Mouse (Mus musculus): ENCODE measurements at regions not wholly inside any gene's neighbourhood (a gene's known extent, or its start where the extent isn't known, plus 50 kb on each side); places are given as distances from the start of the nearest gene placed in this dataset.
A peak's percentile ranks its signal among the peaks of the same experiment; 100 is the strongest.

DNA sequence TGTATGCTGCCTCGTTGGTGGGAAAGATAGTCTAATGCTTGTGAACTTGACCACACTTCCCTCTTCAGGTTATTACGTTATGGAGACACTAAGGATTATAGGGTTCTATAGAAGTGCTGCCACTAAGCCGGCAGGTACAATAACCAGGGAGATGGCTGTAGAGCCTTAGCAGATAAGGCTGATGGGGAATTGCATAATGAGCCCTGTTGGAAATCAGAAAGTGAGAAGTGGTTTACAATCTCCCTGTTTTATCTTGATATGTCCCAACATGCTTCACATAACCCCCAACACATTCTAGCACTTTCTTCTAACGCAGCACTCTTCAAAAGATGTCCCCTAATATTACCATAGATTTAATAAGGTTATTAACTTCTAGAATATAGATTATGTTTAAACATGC lies 241.2 kb downstream of the Hlx start:
- ATAC-seq (ENCODE audit: extremely low read depth, insufficient number of reproducible peaks, low FRiP score, poor library complexity, severe bottlenecking): no peak

DNA sequence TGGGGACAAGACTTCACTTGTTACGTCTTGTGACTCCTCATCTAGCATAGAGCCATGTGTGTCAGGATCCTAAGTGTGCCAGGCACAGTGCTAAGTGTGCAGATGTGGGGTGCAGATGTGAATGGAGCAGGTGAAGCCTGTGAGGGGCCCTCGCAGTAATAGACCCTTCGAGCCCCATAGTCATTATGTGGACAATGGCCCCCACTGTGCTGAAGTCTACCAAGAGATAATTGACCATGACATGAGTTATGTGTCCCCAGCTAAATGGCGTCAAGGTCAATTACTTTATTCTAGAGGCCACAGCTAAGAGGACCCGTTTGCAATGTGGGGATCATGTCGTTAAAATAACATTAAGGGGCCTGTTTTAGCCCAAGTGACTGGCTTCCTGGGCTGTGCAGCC lies 245.0 kb downstream of the Hlx start:
- no peak for ATAC-seq (ENCODE audit: extremely low read depth, insufficient number of reproducible peaks, low FRiP score, poor library complexity, severe bottlenecking)

DNA sequence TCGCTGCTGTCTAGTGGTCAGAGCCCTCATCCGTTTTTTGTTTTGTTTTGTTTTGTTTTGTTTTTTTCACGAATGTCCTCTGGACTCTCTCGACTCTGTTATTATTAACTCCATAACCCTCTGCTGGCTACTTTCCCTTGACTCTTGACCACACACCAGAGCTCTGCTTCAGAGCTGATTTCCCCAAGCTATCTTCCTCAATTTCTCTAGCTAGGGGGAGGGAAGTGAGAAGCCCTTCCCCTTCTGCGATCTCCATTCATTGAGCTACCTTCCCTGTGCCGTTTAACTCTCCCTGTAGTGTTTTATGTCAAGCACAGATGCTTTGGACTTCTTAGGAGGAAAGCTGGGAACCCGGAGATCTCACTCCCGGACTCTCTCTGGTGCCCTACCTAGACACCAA lies 247.6 kb downstream of the Hlx start:
- peak; percentile 31; the same call in 1 of the 2 replicates for ATAC-seq (ENCODE audit: extremely low read depth, insufficient number of reproducible peaks, low FRiP score, poor library complexity, severe bottlenecking)

DNA sequence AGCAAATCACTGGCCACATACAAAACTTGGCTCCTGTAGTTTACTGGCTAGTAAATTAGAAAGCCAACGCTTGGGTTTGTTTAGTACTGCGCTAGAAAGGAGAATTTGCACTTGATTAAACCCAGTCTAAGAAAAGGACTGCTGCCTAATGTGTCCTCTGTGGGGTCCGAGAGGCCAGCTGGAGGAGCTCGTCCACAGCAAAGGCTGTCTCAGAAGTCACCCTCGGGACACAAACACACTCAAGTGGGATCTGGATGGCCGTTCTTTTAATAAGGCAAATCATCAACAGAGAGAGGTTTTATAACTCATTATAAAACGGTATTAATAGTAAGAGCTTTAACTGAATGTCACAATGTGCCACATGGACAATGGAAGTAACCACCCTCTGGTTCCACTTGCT lies 249.0 kb downstream of the Hlx start:
- no peak for ATAC-seq (ENCODE audit: extremely low read depth, insufficient number of reproducible peaks, low FRiP score, poor library complexity, severe bottlenecking)

DNA sequence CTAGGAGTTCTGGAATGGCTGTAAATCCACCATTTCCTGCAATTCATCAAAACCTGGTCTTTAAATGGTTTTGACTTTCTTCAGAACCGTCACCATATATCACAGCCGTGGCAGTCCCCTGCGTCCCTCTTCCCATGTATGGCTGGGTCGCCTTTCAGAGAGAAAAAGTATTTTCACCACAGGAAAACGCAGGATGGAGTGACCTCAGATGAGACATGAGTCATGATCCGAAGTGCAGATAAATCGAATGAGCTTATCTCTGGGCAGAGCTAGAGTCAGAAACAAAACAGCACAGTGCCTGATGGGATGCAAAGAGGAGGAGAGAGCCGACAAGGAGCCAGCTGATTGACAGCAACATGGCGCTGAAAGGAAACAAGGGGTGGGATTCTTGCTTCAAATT lies 250.4 kb downstream of the Hlx start:
- ATAC-seq (ENCODE audit: extremely low read depth, insufficient number of reproducible peaks, low FRiP score, poor library complexity, severe bottlenecking): no peak

DNA sequence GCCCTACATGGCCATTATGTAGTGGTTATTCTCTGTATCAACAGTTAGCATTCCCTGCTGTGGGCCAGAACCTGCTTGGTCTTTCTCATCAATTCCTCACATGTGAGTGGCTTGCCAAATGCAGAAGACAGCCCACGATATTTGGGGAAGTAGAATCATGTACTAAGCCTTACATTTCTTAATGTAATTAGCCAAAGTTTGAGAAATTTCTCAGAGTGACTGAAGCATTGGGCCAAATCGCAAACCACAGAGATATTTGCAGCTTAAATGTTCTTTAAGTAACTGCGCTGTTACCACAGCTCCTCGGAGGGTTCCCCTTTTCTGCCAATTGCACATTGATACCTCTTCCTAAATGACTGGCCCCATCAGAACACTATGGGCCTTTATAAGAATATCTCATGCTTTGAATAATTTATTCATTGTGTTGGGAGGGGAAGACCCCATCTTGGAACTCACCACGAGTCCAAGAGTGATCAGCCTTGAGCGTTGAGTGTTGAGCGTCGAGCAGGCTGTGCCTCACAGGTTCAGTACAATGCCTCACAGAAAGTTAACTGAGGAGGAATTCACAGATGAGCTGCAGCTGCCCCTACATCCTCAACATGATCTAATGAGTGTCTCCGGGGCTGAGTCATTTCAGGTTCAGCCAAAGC lies 251.7 kb downstream of the Hlx start:
- peak; percentile 60 for ATAC-seq (ENCODE audit: extremely low read depth, insufficient number of reproducible peaks, low FRiP score, poor library complexity, severe bottlenecking)

DNA sequence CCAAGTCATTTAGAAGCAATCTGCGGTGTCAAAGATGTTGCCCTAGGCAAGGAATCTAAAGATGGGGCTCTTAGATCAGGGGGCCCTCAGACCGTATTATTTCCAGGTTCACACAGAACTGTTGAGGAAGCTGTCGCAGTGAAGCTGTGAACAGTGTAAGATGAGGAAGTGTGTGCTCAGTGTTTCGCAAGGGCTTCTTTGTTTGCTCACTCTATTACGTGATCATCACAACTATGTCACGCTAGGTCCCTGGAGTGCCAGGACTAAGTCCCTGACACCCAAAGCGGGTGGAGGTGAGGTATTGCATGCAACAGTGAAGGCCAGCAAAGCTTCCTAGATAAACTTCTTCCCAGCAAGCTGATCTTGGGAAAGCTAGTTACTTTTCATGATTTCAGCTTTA lies 254.4 kb downstream of the Hlx start:
- peak; percentile 94 for ATAC-seq (ENCODE audit: extremely low read depth, insufficient number of reproducible peaks, low FRiP score, poor library complexity, severe bottlenecking)

DNA sequence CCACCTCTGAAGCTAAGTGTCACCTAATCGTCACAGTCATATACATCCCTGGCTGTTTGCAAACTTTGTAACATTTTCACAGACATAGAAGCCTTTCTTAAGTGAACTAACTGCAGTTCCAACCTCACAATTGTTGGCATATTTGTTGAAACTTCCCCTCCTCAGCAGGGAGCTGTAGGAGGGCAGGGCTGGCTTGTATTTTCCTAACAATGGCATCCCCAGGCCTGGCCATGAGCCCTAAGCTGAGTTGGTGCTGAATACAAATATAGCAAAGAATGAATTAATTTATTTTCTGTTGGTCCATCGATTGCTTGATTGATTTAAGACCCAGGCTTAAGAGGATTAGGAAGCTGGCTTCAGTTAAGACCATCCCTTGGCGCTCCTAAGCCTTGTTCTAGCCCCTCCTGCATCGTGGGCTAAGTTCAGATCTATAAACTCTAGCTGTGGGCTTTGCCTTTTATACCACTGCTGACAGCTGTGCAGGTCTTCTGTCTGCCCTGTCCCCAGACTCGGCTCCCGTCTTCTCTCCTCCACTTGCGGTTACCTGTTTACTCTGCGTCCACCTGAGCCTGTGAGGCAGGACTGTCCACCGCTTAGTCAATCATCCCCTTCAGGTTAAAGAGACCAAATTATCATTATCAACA lies 269.8 kb downstream of the Hlx start:
- no peak for ATAC-seq (ENCODE audit: extremely low read depth, insufficient number of reproducible peaks, low FRiP score, poor library complexity, severe bottlenecking)

DNA sequence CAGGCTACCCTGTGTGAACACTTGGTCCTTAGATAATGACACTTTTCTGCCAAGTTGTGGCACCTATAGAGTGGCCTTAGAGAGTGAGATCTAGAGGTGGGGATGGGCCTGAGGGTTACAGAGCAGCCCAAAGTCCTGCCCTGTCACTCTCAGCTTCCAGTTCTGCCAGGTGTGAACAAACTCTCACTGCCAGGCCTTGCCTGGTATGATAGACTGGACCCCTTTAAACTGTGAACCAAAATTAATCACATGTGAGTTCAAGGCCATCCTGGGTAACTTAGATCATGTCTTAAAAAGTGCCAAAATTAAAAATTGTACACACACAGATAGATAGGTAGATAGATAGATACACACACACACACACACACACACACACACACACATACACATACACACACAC lies 271.0 kb downstream of the Hlx start:
- ATAC-seq (ENCODE audit: extremely low read depth, insufficient number of reproducible peaks, low FRiP score, poor library complexity, severe bottlenecking): no peak

DNA sequence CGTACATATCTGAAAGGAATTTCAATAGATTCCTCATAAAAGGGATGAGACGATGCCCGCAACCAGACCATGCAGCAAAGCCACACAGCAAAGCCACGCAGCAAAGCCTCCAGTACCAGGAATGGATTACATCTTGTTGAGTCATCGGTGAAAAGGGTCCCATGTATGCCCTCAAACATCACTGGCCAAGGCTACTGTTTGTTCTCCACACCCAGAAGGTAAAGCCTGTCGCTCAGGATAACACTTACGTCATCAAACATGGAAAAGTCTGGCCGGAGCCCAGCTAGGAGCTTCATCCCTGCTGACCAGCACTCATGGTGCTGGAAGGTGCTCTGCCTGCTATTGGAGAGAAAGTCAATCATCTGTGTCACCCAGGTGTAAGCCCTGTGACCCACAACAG lies 275.7 kb downstream of the Hlx start:
- no peak for ATAC-seq (ENCODE audit: extremely low read depth, insufficient number of reproducible peaks, low FRiP score, poor library complexity, severe bottlenecking)

DNA sequence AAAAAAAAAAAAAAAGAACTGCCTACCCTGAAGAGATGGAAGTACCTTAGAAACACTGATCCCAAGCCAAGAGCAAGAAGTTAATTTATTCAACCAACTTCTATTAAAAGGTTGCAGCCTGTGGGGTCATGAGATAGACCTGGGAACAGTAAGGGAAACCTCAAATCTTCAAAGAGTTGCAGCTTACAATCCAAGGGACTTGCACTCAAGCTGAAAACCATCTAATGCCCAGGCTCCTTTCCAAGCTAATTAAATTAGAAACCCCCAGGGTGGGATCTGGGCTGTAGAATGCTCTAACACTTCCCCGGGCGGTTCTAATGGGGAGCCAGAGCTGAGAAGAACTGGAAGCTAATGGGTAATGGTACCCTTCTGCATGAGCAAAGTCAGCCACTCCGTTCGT lies 278.0 kb downstream of the Hlx start:
- no peak for ATAC-seq (ENCODE audit: extremely low read depth, insufficient number of reproducible peaks, low FRiP score, poor library complexity, severe bottlenecking)

DNA sequence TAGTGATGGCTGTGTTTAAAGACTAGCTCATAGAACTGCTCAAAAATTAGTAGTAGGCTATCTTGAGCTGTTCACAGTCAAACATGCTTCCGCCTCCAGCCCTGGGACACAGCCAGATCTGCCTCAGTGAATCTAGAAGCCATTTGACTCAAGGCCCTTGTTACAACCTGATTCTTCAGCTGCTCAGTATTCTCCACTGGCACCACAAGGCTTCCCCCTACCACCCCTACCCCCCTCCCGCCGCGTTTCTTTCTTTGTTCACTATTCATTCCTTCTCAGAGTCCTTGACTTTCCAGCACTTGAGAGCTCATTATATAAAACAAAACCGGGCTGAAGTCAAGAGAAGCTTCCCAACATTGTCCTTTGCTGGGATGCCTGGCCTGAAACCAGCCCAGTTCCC lies 278.7 kb downstream of the Hlx start:
- no peak for ATAC-seq (ENCODE audit: extremely low read depth, insufficient number of reproducible peaks, low FRiP score, poor library complexity, severe bottlenecking)

DNA sequence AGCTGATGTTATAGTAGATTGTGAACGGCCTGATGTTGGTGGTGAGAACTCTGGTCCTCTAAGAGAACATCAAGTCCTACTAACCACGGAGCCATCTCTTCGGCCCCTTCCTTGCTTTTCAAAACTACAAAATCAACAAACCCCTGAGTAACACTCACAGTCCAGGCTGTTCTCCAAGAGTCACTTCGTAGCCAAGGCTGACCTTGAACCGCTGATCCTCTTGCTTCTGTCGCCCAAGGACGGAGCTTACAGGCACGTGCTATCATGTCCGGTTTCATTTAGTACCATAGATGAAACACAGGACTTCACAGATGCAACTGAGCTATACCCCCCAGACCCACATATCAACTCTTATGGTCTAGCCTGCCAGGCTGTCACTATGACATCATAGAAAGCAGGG lies 279.4 kb downstream of the Hlx start:
- no peak for ATAC-seq (ENCODE audit: extremely low read depth, insufficient number of reproducible peaks, low FRiP score, poor library complexity, severe bottlenecking)

DNA sequence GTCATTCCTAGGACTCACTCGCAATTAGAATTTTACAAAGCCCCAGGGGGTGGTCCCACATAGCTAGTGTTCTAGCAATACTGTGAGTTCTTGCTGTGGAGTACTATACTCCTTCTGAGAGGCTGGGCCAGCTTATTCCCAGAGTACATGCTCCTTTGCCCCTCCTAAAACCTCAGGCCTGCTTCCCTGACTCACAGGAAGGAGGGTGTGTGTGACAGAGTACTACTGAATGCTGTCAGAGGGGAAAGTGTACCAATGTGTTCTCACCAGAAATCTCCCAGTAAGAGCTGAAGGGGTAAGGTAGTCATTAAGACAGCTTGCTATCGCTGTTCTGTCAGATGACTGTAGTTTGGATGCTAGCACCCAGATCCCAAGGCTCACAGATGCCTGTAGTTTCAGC lies 280.7 kb downstream of the Hlx start:
- ATAC-seq (ENCODE audit: extremely low read depth, insufficient number of reproducible peaks, low FRiP score, poor library complexity, severe bottlenecking): no peak

DNA sequence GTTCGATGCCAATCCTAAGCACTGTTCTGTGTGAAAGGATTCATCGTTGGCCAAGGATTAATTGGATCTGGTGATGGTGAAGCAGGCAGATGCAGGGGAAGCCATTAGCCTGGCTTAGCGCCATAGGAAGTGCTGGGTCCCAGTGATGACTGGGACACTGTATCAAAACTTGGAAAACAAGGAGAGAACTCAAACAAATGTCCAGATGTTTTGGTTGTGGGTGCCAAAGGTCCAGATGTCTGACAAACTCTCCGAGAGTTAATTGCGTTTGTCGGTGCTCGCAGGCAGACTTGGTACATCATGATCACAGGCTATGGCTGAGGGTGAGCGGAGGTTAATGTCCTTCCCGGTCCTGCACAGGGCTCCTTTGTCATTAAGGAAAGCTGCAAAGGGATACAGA lies 283.4 kb downstream of the Hlx start:
- ATAC-seq (ENCODE audit: extremely low read depth, insufficient number of reproducible peaks, low FRiP score, poor library complexity, severe bottlenecking): no peak

DNA sequence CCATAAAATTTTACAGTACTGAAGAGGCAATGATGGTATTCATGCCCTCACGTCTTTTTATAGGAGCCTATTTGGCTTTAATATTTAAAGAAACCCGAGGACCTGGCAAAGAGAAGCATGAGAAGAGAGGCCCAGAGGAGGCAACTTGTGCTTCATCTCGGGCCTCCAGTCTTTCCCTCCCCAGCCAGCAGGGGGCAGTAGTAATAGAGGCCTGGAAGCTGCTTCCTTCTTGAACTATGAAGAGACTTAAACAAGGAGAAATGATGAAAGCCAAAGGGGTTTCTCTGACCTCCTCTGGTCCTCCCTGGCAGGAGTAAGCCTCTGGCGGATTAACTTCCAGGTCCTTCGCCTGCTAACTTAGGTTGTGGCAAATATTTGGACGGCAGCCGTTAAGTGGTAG lies 284.5 kb downstream of the Hlx start:
- peak; percentile 92 for ATAC-seq (ENCODE audit: extremely low read depth, insufficient number of reproducible peaks, low FRiP score, poor library complexity, severe bottlenecking)

DNA sequence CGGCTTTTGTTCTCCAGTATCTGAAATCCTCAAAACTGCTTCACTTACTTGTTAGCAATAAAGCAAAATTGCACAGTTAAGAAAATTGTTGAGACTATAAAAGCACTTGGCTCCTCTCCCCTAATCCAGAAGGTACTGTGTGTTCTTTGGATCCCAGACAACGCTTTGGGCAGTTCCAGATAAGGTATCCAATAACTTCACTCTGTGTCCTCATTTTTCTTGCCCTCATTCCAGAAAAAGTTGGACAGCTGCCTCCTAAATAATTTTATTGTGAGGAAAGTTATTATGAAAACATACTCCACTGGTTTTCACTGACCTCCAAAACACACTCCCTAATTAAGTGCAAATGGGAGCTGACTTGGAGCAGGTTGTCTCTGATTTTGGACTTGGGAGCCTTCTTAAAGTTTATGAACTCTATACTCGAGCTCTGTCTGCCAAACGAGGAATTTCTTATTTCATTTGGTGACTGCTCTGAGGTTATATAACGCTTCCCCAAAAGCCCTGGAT lies 285.2 kb downstream of the Hlx start:
- no peak for ATAC-seq (ENCODE audit: extremely low read depth, insufficient number of reproducible peaks, low FRiP score, poor library complexity, severe bottlenecking)

DNA sequence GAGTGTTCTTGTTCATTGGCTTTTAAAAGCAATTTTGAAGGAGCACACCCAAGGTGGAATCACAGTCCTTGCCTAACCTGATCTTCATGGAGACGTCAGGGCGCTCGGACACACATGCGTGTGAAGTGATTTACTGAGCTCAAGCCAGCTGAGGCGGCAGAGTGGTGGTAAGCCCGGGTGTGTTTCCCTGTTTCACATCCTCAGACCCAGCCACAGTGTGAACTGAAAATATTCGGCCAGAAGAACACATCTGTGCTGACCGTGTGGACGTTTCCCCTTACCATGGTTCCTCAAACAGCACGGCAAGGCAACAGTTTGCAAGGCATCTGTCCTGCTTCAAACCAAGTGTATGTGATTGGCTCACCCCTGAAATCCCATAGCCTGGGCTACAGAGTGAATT lies 288.2 kb downstream of the Hlx start:
- ATAC-seq (ENCODE audit: extremely low read depth, insufficient number of reproducible peaks, low FRiP score, poor library complexity, severe bottlenecking): peak; percentile 15; the same call in 1 of the 2 replicates

DNA sequence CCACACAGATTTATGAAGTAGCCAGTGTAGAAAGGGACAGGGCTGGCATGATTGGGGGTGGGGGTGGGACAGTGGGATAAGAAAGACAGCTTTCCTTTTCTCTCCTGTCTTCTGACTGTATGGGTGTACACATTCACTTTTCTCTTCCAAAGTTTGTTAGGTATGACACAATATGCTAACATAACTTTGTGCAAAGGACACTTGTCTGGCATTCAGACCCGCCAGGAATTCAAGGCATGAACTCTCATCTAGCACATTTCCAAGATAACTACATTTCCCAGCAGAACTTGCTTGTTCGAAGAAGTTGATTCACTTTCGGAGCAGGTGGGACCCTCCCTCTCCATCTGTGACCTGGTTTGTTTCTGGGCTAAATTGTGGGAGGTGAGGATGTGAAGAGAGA lies 289.7 kb downstream of the Hlx start:
- ATAC-seq (ENCODE audit: extremely low read depth, insufficient number of reproducible peaks, low FRiP score, poor library complexity, severe bottlenecking): no peak

DNA sequence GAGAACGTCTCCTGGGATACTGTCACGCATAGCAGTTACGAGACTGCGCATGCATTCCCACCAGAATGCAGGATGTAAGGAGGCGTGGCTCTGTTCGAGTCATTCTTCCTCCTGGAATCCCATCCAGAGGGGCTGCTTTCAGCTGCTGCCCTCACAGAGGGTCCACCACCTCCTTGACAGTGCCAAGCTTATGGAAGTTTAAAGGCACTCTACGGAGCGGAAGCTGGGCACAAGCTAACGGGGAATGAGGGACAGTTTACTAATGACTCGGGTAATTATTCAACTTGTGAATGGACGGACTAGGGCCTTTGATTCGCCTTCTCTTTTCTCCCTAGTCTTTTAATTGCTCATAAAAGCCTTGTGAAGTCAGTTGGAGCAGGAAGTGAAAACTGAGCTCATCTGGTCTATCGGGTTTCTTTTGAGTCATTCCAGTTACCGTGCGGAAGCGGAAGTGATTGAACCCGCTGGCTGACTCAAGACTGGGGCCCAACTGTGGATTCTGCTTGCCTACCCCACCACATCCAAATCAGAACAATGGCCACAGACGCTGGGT lies 291.3 kb downstream of the Hlx start:
- ATAC-seq (ENCODE audit: extremely low read depth, insufficient number of reproducible peaks, low FRiP score, poor library complexity, severe bottlenecking): peak; percentile 84

DNA sequence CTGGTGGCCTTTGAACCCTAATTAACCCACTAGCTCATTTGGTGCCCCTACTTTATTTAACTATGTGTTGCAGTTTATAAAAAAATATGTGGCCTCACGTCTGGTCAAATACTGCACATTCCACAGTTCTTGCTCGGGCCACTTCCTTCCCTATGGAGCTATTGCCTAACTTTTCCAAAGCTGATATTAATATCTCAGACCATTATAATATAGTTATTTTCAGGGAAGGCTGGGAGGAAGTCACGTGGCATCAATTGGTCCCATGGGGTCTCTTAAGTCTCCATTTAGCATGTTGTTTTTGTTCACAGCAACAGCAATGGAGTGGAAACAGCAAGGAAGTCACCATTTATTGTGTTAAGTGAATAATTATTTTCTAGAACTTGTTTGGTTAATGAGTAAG lies 292.9 kb downstream of the Hlx start:
- no peak for ATAC-seq (ENCODE audit: extremely low read depth, insufficient number of reproducible peaks, low FRiP score, poor library complexity, severe bottlenecking)
